Comparison of ENCODE assay signal across 15 mouse cellular contexts in genomic region chrX:73265270-73265669, GRCm38 (mm10). TPM values are rescaled to one million over a fixed set of nuclear protein-coding genes. Genes with fewer than 3 reads are reported as not detected.
"Had no signal": no experiment of that assay in that cellular context is flagged by ENCODE, and none has a peak within 500 bp of the region (broad histone marks: within the 10 kb centered on the region; RNA-seq: fewer than 3 reads in every experiment).

Gene Xlr3c, minus strand, starts transcription at chrX:73265390.

RNA-seq across cellular contexts. Expression of gene Xlr3c, which starts in this region (rescaled TPM):
- total RNA-seq: megakaryocyte progenitor cell, adult 5-6 weeks; midbrain, postnatal 0 days; monocyte, adult 5-6 weeks; neutrophil, adult 5-6 weeks had no signal
- polyA plus RNA-seq: liver, embryonic 15.5 days; liver, postnatal 0 days; lung, adult 2 months; lung, embryonic 15.5 days; lung, postnatal 0 days; macrophage; neural tube, embryonic 14.5 days; spleen, adult 2 months; stomach, embryonic 15.5 days; stomach, postnatal 0 days; thymus, postnatal 0 days had no signal
